Mouse (Mus musculus) forebrain, embryonic 12.5 days (tissue): ENCODE measurements around the gene Xab2. TPM values are rescaled to one million over a fixed set of nuclear protein-coding genes. Genes with fewer than 3 reads are reported as not detected.
A peak's percentile ranks its signal among the peaks of the same experiment; 100 is the strongest.
"Not testable (repeated sequence)": the region's sequence is repeated elsewhere in the genome, so short reads cannot be mapped to it uniquely, and the experiment has no call there.

Experiments
- ATAC-seq: fragments of 200-750 bp; cut with Nextera tagmentation; 2 replicates; pipeline ENCODE4 v1.8.0; 2017; ENCODE audit warnings: moderate TSS enrichment; ENCODE audit not compliant: low FRiP score
- H3K27ac ChIP-seq: fragments of 300-500 bp; sonication (generic); 2 replicates; pipeline ENCODE4 v1.5.1; 2016; ENCODE audit warnings: mild to moderate bottlenecking
- H3K27me3 ChIP-seq: fragments of 300-500 bp; sonication (generic); 2 replicates; pipeline ENCODE4 v1.6.1; 2016; ENCODE audit warnings: mild to moderate bottlenecking
- H3K36me3 ChIP-seq: fragments of 300-500 bp; sonication (generic); replicated peaks from 2 replicates; pipeline ENCODE4 v1.6.1; 2016; ENCODE audit warnings: mild to moderate bottlenecking
- H3K4me1 ChIP-seq: fragments of 300-500 bp; sonication (generic); 2 replicates; pipeline ENCODE4 v1.6.1; 2016
- H3K4me2 ChIP-seq: fragments of 300-500 bp; sonication (generic); 2 replicates; pipeline ENCODE4 v1.6.1; 2016; ENCODE audit warnings: mild to moderate bottlenecking, moderate library complexity
- H3K4me3 ChIP-seq: fragments of 300-500 bp; sonication (generic); replicated peaks from 2 replicates; pipeline ENCODE4 v1.5.1; 2016; ENCODE audit warnings: mild to moderate bottlenecking
- H3K9ac ChIP-seq: fragments of 300-500 bp; sonication (generic); 2 replicates; pipeline ENCODE4 v1.6.1; 2016; ENCODE audit warnings: mild to moderate bottlenecking
- H3K9me3 ChIP-seq: fragments of 300-500 bp; sonication (generic); 2 replicates; pipeline ENCODE4 v1.6.1; 2016
- WGBS: fragments of 180-500 bp; shearing (Covaris S2); methylation state at CpG from one replicate; pipeline ENCODE4 v1.1.7; 2016; 5-methylcytosine and 5-hydroxymethylcytosine counted together
- polyA plus RNA-seq: library from polyadenylated mRNA; unstranded; fragments of >200 nt; fragmentation: Nextera tagmentation; extraction: Ambion mirVana; gene quantifications from 2 replicates; pipeline ENCODE4 v1.2.1, GENCODE M21; 2016

The Xab2 gene
- polyA plus RNA-seq, 1 experiment from 2014 or later: 65.8 TPM

DNA sequence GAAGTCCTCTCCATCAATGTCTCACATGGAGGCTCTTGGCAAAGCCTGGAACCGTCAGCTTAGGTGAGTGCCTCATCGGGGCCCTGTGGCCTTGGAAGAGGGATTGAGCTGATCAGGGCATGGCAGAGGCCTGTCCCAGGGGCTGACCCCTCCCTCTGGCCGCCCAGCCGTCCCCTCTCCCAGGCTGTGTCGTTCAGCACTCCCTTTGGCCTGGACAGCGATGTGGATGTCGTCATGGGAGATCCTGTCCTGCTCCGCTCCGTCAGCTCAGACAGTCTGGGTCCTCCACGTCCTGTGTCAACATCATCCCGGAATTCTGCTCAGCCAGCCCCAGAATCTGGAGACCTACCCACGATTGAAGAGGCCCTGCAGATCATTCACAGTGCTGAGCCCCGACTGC lies 17.7 kb downstream of the Xab2 start:
- H3K36me3 ChIP-seq: peaks cover 86% of the 10 kb centered on the region
- WGBS: 81% methylated on average over 13 of the region's 13 CpGs

DNA sequence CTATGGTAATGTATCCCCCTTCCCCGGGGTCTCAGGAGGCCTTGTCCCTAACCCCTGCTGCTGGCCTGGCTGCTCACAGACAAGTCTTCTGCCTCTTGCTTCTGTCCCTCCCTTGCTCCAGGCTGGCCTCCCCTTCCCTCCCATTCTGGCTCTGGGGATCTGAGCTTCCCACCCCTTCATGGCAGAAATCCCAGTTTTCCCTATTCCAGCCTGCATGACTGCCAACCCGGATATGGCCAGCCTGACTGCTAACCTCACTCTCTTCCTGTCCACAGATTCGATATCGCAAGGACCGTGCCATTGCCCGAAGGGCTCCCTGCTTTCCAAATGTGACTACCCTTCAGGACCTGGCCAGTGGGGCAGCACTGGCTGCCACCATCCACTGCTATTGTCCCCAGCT lies 20.7 kb downstream of the Xab2 start:
- no peak for ATAC-seq

More for the DNA sequence above, 17.7 kb downstream of the Xab2 start:
- Histone ChIP-seq H3K4me2 (no peak overlapping the region), H3K4me1 (no peaks in the 10 kb centered on the region), H3K4me3 (no peak overlapping the region), H3K27ac (no peak overlapping the region), H3K27me3 (no peaks in the 10 kb centered on the region), H3K9ac (no peak overlapping the region), H3K9me3 (no peaks in the 10 kb centered on the region)
- no peak for ATAC-seq

DNA sequence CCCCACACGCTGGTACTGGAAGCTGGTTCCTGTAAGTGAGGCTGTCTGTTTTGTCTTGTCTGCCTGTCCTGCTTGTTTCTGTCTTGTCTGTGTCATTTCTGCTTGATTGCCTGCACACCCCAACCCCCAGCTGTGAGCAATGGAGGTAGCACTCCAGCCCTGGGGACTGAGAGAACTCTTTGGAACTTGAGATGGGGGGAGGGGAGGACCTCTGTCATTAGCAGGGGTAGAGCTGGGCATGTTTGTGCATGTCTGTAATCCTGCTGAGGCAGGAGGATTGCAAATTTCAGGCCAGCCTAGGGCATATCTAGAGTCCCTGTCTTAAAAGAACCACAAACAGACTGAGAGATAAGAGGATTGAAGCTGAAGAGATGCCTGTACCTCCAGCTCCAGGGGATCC lies 21.9 kb downstream of the Xab2 start:
- H3K4me2 ChIP-seq: no peak overlapping the region
- no peaks in the 10 kb centered on the region for H3K4me1 ChIP-seq
- ATAC-seq: no peak
- H3K27me3 ChIP-seq: no peaks in the 10 kb centered on the region
- H3K9me3 ChIP-seq: no peaks in the 10 kb centered on the region
- H3K4me3 ChIP-seq: no peak overlapping the region
- H3K36me3 ChIP-seq: peaks cover 55% of the 10 kb centered on the region
- no peak overlapping the region for H3K27ac ChIP-seq
- no peak overlapping the region for H3K9ac ChIP-seq
- 89% methylated on average over 1 of the region's 1 CpGs for WGBS

More for the DNA sequence above, 20.7 kb downstream of the Xab2 start:
- H3K9me3 ChIP-seq: no peaks in the 10 kb centered on the region
- H3K9ac ChIP-seq: no peak overlapping the region
- no peak overlapping the region for H3K27ac ChIP-seq
- H3K4me3 ChIP-seq: no peak overlapping the region
- H3K36me3 ChIP-seq: peaks cover 66% of the 10 kb centered on the region
- no peak overlapping the region for H3K4me2 ChIP-seq
- no peaks in the 10 kb centered on the region for H3K27me3 ChIP-seq
- no peaks in the 10 kb centered on the region for H3K4me1 ChIP-seq
- 93% methylated on average over 6 of the region's 6 CpGs for WGBS

DNA sequence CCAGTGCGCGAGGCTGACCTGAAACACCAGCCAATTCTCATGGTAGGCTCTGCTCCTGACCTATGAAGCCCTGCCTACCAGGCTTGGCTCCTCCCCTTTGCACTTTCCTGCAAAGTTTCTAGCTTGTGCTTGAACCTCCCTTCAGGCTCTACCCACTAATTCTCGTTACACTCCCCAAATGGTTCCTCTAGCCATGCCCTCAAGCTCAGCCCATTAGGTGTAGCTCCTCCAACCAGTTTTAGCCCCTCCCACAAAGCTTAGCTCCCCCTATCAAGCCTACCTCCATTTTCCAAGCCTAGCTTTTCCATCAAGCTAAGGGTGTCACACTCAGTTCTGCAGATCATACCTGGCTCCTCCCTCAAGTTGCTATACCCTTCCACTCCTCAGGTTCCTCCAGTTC lies 23.1 kb downstream of the Xab2 start:
- no peak for ATAC-seq
- H3K9ac ChIP-seq: no peak overlapping the region
- H3K27ac ChIP-seq: no peak overlapping the region
- no peaks in the 10 kb centered on the region for H3K9me3 ChIP-seq
- WGBS: 87% methylated on average over 3 of the region's 3 CpGs
- peaks cover 43% of the 10 kb centered on the region for H3K36me3 ChIP-seq
- no peak overlapping the region for H3K4me2 ChIP-seq
- no peaks in the 10 kb centered on the region for H3K4me1 ChIP-seq
- H3K4me3 ChIP-seq: no peak overlapping the region
- H3K27me3 ChIP-seq: no peaks in the 10 kb centered on the region

DNA sequence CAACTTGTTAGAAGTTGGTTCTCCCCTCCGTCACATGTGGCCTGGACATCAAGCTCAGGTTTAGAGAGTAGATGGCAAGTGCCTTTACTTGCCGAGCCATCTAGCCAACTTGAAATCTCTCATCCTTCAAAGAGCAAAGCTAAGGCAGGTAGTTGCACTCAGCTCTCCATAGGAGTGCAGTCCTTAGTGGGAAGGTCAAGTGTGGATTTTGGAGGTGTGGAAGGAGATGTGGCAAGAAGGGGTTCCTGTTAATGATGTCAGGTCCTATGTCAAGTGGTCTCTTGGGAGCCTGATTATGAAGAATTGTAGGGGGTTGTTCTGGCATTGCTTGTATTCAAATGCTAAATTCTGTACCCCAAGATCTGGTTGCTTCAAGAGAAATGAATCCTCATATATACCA lies 26.6 kb downstream of the Xab2 start:
- no peak overlapping the region for H3K27ac ChIP-seq
- H3K9me3 ChIP-seq: no peaks in the 10 kb centered on the region
- no peak for ATAC-seq
- peaks cover 15% of the 10 kb centered on the region for H3K36me3 ChIP-seq
- WGBS: 91% methylated on average over 2 of the region's 2 CpGs
- H3K4me2 ChIP-seq: no peak overlapping the region
- H3K9ac ChIP-seq: no peak overlapping the region
- H3K4me3 ChIP-seq: no peak overlapping the region
- no peaks in the 10 kb centered on the region for H3K4me1 ChIP-seq
- H3K27me3 ChIP-seq: no peaks in the 10 kb centered on the region

DNA sequence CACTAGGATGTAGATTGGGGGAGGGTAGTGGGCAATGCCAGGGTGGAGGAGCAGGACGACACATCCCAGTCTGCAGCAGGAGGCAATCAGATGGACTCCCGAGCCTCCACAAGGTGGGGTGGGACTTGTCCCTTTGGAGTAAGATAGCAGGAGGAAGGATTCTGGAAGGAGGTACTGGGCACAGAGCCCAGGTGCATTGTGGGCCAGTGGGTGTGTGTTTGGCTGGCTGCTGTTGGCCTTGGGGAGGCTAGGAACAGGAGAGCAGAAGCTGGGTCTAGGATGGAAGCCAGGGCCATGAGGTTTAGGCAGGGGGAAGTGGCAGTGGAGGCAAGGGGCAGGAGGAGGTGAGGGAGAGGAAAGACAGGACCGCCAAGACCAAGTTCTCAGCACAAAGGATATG lies 27.6 kb downstream of the Xab2 start:
- WGBS: 79% methylated on average over 3 of the region's 3 CpGs
- H3K36me3 ChIP-seq: peaks cover 6% of the 10 kb centered on the region
- H3K4me1 ChIP-seq: peaks cover 5% of the 10 kb centered on the region
- H3K9me3 ChIP-seq: no peaks in the 10 kb centered on the region
- no peak overlapping the region for H3K9ac ChIP-seq
- H3K27ac ChIP-seq: no peak overlapping the region
- H3K4me3 ChIP-seq: no peak overlapping the region
- no peak overlapping the region for H3K4me2 ChIP-seq
- ATAC-seq: no peak
- H3K27me3 ChIP-seq: no peaks in the 10 kb centered on the region

DNA sequence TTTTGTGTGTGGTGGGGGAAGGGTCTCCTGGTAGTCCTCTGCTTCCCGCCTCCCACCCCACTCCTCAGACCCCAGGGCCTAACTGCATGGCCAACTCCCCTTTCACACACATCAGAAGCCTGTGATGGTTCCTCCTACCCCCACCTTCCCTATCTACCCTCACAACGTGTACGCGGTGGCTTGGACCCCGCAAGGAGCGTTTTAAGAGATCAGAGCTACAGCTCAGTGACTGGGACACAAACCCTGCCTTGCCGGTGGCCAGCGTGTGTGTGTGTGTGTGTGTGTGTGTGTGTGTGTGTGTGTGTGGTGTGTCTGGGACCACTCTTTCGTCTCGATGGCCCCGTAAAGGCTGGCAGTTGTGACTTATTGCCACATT lies 32.9 kb downstream of the Xab2 start:
- Histone ChIP-seq H3K4me2 (peak overlapping the region; percentile 87), H3K4me1 (peaks cover 9% of the 10 kb centered on the region), H3K36me3 (no peaks in the 10 kb centered on the region), H3K9ac (peak overlapping the region; percentile 82), H3K9me3 (no peaks in the 10 kb centered on the region), H3K27ac (peak overlapping the region; percentile 80), H3K4me3 (peak overlapping the region; percentile 84), H3K27me3 (no peaks in the 10 kb centered on the region)
- WGBS: under 1% methylated on average over 11 of the region's 11 CpGs
- peak; percentile 71 for ATAC-seq

DNA sequence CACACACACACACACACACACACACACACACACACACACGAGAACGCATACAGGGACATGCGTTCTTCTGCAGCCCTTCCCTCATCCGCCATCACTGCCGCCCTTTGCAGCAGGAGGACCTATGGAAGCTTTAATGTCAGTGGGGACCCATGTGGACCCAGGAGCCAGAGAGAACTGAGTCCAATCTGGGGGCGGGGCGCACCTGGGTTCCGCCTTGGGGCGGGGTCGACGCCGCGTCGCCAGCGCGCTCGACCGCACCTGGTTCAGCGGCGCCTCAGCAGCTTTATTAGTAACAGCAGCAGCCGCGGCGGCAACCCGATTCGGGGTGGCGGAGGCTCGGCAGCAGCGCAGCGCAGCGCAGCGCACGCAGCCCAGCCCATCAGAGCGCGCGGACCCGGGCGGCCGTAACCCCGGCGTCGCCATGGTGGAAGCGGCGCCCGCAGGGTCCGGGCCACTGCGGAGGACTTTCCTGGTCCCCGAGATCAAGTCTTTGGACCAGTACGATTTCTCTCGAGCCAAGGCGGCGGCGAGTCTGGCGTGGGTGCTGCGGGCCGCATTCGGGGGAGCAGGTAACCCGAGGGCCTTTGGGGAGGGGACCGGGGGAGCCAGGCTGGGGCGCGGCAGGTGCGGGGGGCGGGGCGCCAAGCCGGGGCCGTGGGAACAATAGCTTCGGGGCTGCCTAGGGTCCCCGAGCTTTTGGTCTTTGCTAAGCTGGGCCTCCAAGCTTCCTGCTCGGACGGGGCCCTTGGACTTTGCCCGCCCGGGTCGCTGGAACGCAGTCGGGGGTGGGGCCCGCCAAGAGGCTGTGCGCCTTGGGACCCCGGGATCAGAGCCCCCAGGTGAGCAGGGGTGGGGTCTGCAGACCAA lies 33.5 kb downstream of the Xab2 start:
- no peaks in the 10 kb centered on the region for H3K36me3 ChIP-seq
- peak overlapping the region; percentile 80 for H3K27ac ChIP-seq
- no peaks in the 10 kb centered on the region for H3K9me3 ChIP-seq
- WGBS: 2% methylated on average over 76 of the region's 77 CpGs
- H3K9ac ChIP-seq: peak overlapping the region; percentile 82
- peak; percentile 85 for ATAC-seq
- H3K4me3 ChIP-seq: peak overlapping the region; percentile 84
- H3K4me1 ChIP-seq: peaks cover 9% of the 10 kb centered on the region
- no peaks in the 10 kb centered on the region for H3K27me3 ChIP-seq
- peak overlapping the region; percentile 87 for H3K4me2 ChIP-seq

DNA sequence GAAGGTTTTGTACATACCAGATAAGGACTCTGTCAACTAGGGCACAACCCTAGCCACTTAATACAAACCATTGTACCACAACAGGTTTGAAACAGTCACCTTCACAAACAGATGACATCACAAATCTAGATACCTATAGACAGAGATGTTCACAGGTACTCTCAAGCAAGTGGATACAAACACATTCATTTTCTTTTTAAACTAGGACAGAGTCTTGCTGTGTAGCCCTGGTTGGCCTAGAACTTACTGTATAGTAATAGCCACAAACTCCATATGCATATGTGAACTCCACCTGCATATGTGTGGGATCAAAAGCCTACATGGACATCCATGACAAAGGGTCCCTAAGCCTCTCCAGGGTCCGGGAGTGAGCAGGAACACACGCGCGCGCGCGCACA lies 34.1 kb downstream of the Xab2 start, which contains the start of gene Camsap3:
Gene Camsap3 (plus strand): TSS at position 301 of the 398 bp plus-strand sequence.
- Histone ChIP-seq H3K27me3 (no peaks in the 10 kb centered on the region), H3K4me1 (peaks cover 9% of the 10 kb centered on the region), H3K9ac (peak within 1 kb of the TSS; percentile 82), H3K36me3 (no peaks in the 10 kb centered on the region), H3K9me3 (no peaks in the 10 kb centered on the region), H3K4me2 (peak within 1 kb of the TSS; percentile 87), H3K27ac (peak within 1 kb of the TSS; percentile 80), H3K4me3 (peak within 1 kb of the TSS; percentile 84)
- ATAC-seq: no peak
- 0% methylated on average over 7 of the region's 7 CpGs for WGBS

DNA sequence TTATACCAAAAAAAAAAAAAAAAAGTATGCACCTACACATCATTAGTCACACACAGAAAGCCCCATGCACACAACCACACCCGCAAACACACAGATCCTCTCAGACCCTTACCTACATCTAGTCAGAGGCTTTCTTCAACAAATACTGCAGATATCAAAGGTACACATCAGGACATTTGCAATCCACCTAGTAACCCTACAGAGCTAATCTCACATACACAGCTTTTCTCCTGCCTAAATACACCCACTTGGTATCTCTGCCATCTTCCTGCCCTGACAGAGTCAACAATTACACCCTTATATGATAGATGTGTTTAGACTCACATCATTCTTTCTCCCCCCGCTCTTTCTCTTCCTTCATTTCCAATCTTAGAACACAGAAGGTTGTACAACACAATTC lies 34.7 kb downstream of the Xab2 start:
- Histone ChIP-seq H3K4me3 (no peak overlapping the region), H3K27me3 (no peaks in the 10 kb centered on the region), H3K4me1 (peaks cover 9% of the 10 kb centered on the region), H3K36me3 (no peaks in the 10 kb centered on the region), H3K27ac (no peak overlapping the region), H3K4me2 (no peak overlapping the region), H3K9me3 (no peaks in the 10 kb centered on the region), H3K9ac (no peak overlapping the region)
- WGBS: 95% methylated on average over 2 of the region's 2 CpGs
- ATAC-seq: no peak

DNA sequence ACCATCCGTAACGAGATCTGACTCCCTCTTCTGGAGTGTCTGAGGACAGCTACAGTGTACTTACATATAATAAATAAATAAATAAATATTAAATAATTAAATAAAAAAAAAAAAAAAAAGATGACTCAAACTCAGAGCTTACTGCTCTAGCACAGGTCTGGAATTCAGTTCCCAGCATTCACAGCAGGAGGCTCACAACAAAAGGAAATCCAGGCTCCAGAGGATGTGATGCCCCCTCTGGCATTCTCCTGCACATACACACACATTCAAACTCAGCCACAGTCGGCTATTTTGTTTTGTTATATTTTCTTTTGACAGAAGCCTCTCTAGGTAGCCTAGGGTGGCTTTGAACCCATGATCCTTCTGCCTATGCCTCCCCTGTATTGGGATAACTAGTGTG lies 39.2 kb downstream of the Xab2 start:
- 86% methylated on average over 3 of the region's 3 CpGs for WGBS
- not testable (repeated sequence) for H3K9me3 ChIP-seq, H3K27ac ChIP-seq, H3K4me2 ChIP-seq, H3K36me3 ChIP-seq, H3K27me3 ChIP-seq, H3K4me1 ChIP-seq, H3K9ac ChIP-seq, ATAC-seq, H3K4me3 ChIP-seq

DNA sequence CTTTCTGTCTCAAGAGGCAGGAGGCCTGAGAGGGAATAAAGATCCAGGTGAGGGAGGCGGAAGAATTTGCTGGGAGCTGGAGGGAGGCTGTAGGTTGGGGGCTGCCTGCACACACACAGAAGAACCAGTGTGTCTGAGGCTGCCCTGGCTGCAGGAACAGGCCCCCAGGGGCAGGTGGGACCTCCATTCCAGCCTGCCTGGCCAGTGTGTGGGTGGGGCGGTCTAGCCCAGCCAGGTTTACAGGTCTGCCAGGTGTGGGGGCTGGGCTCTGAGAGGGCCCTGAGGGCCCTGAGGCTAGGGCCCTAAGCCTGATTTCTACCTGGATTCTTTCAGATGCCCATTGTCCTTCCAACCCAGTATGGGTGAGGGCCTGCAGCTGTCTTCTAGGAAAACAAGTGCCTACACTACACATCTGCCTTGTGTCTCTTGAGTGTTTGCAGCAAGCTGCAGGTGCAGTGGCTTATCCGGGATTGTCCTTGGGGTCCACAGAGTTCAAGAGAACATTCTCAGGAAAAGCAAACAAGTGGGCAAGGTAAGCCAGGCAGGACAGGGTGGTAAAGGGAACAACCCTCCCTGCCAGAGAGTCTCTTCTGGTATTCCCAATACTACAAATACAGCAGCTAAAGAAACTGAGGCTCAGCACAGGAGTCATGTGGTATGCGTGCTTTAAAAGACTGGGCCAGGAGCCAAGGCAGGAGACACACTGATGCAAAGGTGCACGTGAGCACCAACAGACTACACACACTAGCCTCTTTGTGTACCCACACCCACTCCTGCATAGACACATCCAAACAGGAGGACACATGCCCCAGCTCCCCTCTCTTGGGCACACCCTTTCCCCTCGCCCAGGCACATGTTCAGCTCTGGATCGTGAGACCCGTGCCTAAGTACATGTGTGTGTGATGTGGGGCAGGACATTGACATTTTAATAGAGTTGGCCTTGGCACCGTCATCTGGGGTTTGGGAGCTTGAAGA lies 41.4 kb downstream of the Xab2 start:
- Histone ChIP-seq H3K4me3 (no peak overlapping the region), H3K9ac (no peak overlapping the region), H3K27ac (no peak overlapping the region), H3K4me1 (no peaks in the 10 kb centered on the region), H3K36me3 (no peaks in the 10 kb centered on the region), H3K9me3 (no peaks in the 10 kb centered on the region), H3K27me3 (no peaks in the 10 kb centered on the region), H3K4me2 (no peak overlapping the region)
- no peak for ATAC-seq
- 85% methylated on average over 9 of the region's 9 CpGs for WGBS
